Comparison of ENCODE assay signal across 16 mouse cellular contexts in genomic region chr19:32090804-32091203, GRCm38 (mm10).
"Had no signal": no experiment of that assay in that cellular context is flagged by ENCODE, and none has a peak within 500 bp of the region (broad histone marks: within the 10 kb centered on the region; RNA-seq: fewer than 3 reads in every experiment).

No protein-coding gene starts in this region.

- H3K27me3 ChIP-seq: neural tube, embryonic 13.5 days; neural tube, embryonic 15.5 days; stomach, embryonic 15.5 days had no signal

- H3K9me3 ChIP-seq: neural tube, embryonic 13.5 days; neural tube, embryonic 15.5 days; stomach, embryonic 15.5 days had no signal

- H3K27ac ChIP-seq: neural tube, embryonic 13.5 days; neural tube, embryonic 15.5 days; stomach, embryonic 15.5 days; stomach, postnatal 0 days had no signal

- DNase-seq: retina, postnatal 1 day; right cerebral cortex, adult 18-20 months; right cerebral cortex, postnatal 14 days; right cerebral cortex, postnatal 25 days; right cerebral cortex, postnatal 4 days; spleen, adult 18-20 months; thymus, adult 18-20 months; thymus, adult 2 months; thymus, postnatal 14 days; thymus, postnatal 25 days; thymus, postnatal 36 days; thymus, postnatal 4 days had no signal

- H3K4me2 ChIP-seq: neural tube, embryonic 13.5 days; neural tube, embryonic 15.5 days; stomach, embryonic 15.5 days had no signal

- H3K9ac ChIP-seq: neural tube, embryonic 13.5 days; neural tube, embryonic 15.5 days; stomach, embryonic 15.5 days had no signal

- H3K4me3 ChIP-seq: neural tube, embryonic 13.5 days; neural tube, embryonic 15.5 days; stomach, embryonic 15.5 days had no signal

- H3K36me3 ChIP-seq: neural tube, embryonic 13.5 days; neural tube, embryonic 15.5 days; stomach, embryonic 15.5 days had no signal

- H3K4me1 ChIP-seq: neural tube, embryonic 13.5 days; neural tube, embryonic 15.5 days; stomach, embryonic 15.5 days had no signal
